Comparison of ENCODE assay signal across 16 mouse cellular contexts in genomic region chr17:83960821-83961220, GRCm38 (mm10).
A peak's percentile ranks its signal among the peaks of the same experiment; 100 is the strongest.
DNase-seq lines count a peak whose midpoint lies in the region; ATAC-seq and TF ChIP-seq lines count a peak whose summit lies in the region.
"Had no signal": no experiment of that assay in that cellular context is flagged by ENCODE, and none has a peak within 500 bp of the region (broad histone marks: within the 10 kb centered on the region; RNA-seq: fewer than 3 reads in every experiment).

No protein-coding gene starts in this region.

- H3K27ac ChIP-seq in heart, embryonic 10.5 days, result peak overlapping the region; percentile 74
- H3K27ac ChIP-seq in layer of hippocampus, adult 2 months, result peak overlapping the region; percentile 81; the same call in 1 of the 2 replicates
- H3K27ac ChIP-seq in embryonic facial prominence, embryonic 12.5 days, result peak overlapping the region; percentile 48; the same call in 1 of the 2 replicates
- 0 out of 2 replicates have a peak overlapping the region, but pooled peaks have one; percentile 26 for H3K27ac ChIP-seq in limb, embryonic 14.5 days (replicated peaks; ENCODE audit: low read depth, low read length)
- H3K27ac ChIP-seq: forebrain, embryonic 15.5 days; midbrain, embryonic 12.5 days had no signal

- intact Hi-C loops in heart, postnatal 14 days (cut with DNase I), result no loop called here
- intact Hi-C loops in left cerebral cortex, postnatal 36 days (cut with DNase I), result no loop called here

- H3K36me3 ChIP-seq in heart, embryonic 10.5 days, result no peaks in the 10 kb centered on the region
- H3K36me3 ChIP-seq in embryonic facial prominence, embryonic 12.5 days, result no peaks in the 10 kb centered on the region
- no peaks in the 10 kb centered on the region for H3K36me3 ChIP-seq in limb, embryonic 14.5 days (ENCODE audit: control insufficient read depth, insufficient read depth, low read length)
- H3K36me3 ChIP-seq: forebrain, embryonic 15.5 days; midbrain, embryonic 12.5 days had no signal

- TF ChIP-seq POLR2A in limb, embryonic 14.5 days (IDR thresholded peaks at IDR 0.05; ENCODE audit: borderline replicate concordance, extremely low read depth, insufficient read depth, insufficient read length), result no peak

- ATAC-seq in embryonic facial prominence, embryonic 12.5 days (ENCODE audit: insufficient number of reproducible peaks, insufficient read depth, low FRiP score, low TSS enrichment), result no peak
- no peak for ATAC-seq in limb, embryonic 14.5 days (ENCODE audit: low FRiP score, low read depth)
- ATAC-seq in megakaryocyte-erythroid progenitor cell, adult 5-6 weeks (replicated peaks; ENCODE audit: low FRiP score, low TSS enrichment, poor library complexity, severe bottlenecking), result no peak
- ATAC-seq: forebrain, embryonic 15.5 days had no signal

- no peak overlapping the region for H3K4me3 ChIP-seq in heart, embryonic 10.5 days
- H3K4me3 ChIP-seq in layer of hippocampus, adult 2 months, result no peak overlapping the region
- H3K4me3 ChIP-seq in embryonic facial prominence, embryonic 12.5 days, result no peak overlapping the region
- no peak overlapping the region for H3K4me3 ChIP-seq in limb, embryonic 14.5 days (replicated peaks; ENCODE audit: low read length)
- H3K4me3 ChIP-seq: forebrain, embryonic 15.5 days; midbrain, embryonic 12.5 days had no signal

- no peak overlapping the region for H3K4me2 ChIP-seq in embryonic facial prominence, embryonic 12.5 days (replicated peaks)
- H3K4me2 ChIP-seq in limb, embryonic 14.5 days (replicated peaks; ENCODE audit: low read depth, low read length, severe bottlenecking), result no peak overlapping the region
- H3K4me2 ChIP-seq: forebrain, embryonic 15.5 days; midbrain, embryonic 12.5 days had no signal

- DNase-seq in heart, embryonic 10.5 days (ENCODE audit: low spot score), result no peak
- no peak for DNase-seq in heart, postnatal 14 days
- DNase-seq in layer of hippocampus, adult 2 months (ENCODE audit: low spot score in 2 of 2), result no peak
- no peak for DNase-seq in layer of hippocampus, adult 9-11 months
- DNase-seq in limb, embryonic 14.5 days (ENCODE audit: low spot score), result no peak
- no peak for DNase-seq in left cerebral cortex, postnatal 36 days (ENCODE audit: low spot score in 2 of 2)
- DNase-seq: adrenal gland, adult 8-10 months; B cell, adult 2 months; cerebellum, adult 9-10 months; gastrocnemius, postnatal 25 days; lung, postnatal 10 days; thymus, postnatal 14 days had no signal

- H3K4me1 ChIP-seq in heart, embryonic 10.5 days, result peaks cover 87% of the 10 kb centered on the region
- H3K4me1 ChIP-seq in embryonic facial prominence, embryonic 12.5 days, result peaks cover 66% of the 10 kb centered on the region
- H3K4me1 ChIP-seq in limb, embryonic 14.5 days (ENCODE audit: control insufficient read depth, insufficient read depth, low read length), result peaks cover 53% of the 10 kb centered on the region

- no peaks in the 10 kb centered on the region; the same call in 1 of the 2 replicates for H3K27me3 ChIP-seq in heart, embryonic 10.5 days (ENCODE audit: insufficient read depth, poor library complexity, severe bottlenecking)
- no peaks in the 10 kb centered on the region for H3K27me3 ChIP-seq in embryonic facial prominence, embryonic 12.5 days
- no peaks in the 10 kb centered on the region for H3K27me3 ChIP-seq in limb, embryonic 14.5 days (ENCODE audit: control insufficient read depth, insufficient read depth, low read length)
- H3K27me3 ChIP-seq: forebrain, embryonic 15.5 days had no signal

- TF ChIP-seq CTCF in layer of hippocampus, adult 2 months (conservative IDR thresholded peaks at IDR 0.05), result no peak

- 0 out of 2 replicates have a peak, but pooled peaks cover 3% of the 10 kb centered on the region for H3K9me3 ChIP-seq in heart, embryonic 10.5 days
- no peaks in the 10 kb centered on the region for H3K9me3 ChIP-seq in embryonic facial prominence, embryonic 12.5 days
- H3K9me3 ChIP-seq in limb, embryonic 14.5 days (ENCODE audit: control insufficient read depth, low read length), result no peaks in the 10 kb centered on the region
- H3K9me3 ChIP-seq: forebrain, embryonic 15.5 days; midbrain, embryonic 12.5 days had no signal

- 72% methylated on average over 7 of the region's 7 CpGs for WGBS in heart, embryonic 10.5 days
- 69% methylated on average over 7 of the region's 7 CpGs for WGBS in embryonic facial prominence, embryonic 12.5 days
- 61% methylated on average over 7 of the region's 7 CpGs for WGBS in limb, embryonic 14.5 days

- H3K9ac ChIP-seq in embryonic facial prominence, embryonic 12.5 days, result no peak overlapping the region
- no peak overlapping the region for H3K9ac ChIP-seq in limb, embryonic 14.5 days (ENCODE audit: low read depth, low read length, severe bottlenecking)
- H3K9ac ChIP-seq: forebrain, embryonic 15.5 days; midbrain, embryonic 12.5 days had no signal

Comparison
In these comparisons a context has a peak if more than half of its experiments do, and no peak if none do; other contexts are left out.
1. H3K27ac ChIP-seq: peak in every context shown above with its lines; median percentile 81 in layer of hippocampus, adult 2 months; 74 in heart, embryonic 10.5 days; 48 in embryonic facial prominence, embryonic 12.5 days; 26 in limb, embryonic 14.5 days.